Mouse (Mus musculus) kidney, adult 2 months (tissue): ENCODE data around the gene Pced1b.

Experiments
- CTCF ChIP-seq: fragments of 200-500 bp; conservative IDR thresholded peaks from 2 replicates; pipeline ENCODE4 v1.5.1; 2011; ENCODE audit warnings: low read depth, mild to moderate bottlenecking, control low read depth, low read length, moderate library complexity, mixed read lengths; ENCODE audit not compliant: insufficient read depth, insufficient read length
- POLR2A ChIP-seq: fragments of 200-500 bp; IDR thresholded peaks from one replicate; pipeline ENCODE4 v1.6.1; 2011; ENCODE audit warnings: low read depth, low read length, control low read depth

DNA sequence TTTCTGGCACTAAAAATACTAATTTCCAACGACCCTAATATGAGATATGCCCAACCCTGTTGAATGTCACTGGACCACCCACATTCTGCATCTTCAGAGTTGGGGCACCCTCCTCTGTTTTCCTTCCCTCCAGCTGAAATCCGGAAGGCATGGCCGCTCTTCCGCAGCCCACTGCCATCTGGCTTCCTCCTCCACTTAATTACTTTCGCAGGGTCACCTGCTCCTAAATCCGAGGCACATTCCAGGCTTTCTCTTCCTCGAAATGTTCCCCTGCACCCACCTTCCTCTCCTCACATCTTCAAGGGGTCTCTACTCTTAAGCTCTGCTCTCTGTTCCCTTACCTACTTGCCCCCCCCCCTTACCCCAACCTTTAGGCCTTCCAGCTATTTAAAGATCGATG, 22.9 kb upstream of the Pced1b start:
- TF ChIP-seq CTCF, result no peak
- TF ChIP-seq POLR2A, result no peak
